Mouse (Mus musculus) heart, adult 2 months (tissue): Measurements from ENCODE around the gene Ang.

Source experiments
- CTCF ChIP-seq: fragments of 200-600 bp; IDR thresholded peaks from 2 replicates; pipeline ENCODE4 v1.8.1; 2022; ENCODE audit warnings: antibody characterized with exemption, mild to moderate bottlenecking, moderate library complexity
- EP300 ChIP-seq: fragments of 200-500 bp; IDR thresholded peaks from 2 replicates; pipeline ENCODE4 v1.6.1; 2011; ENCODE audit warnings: low read depth, low read length, control low read depth; ENCODE audit not compliant: insufficient read depth
- POLR2A ChIP-seq: fragments of 200-500 bp; IDR thresholded peaks from 2 replicates; pipeline ENCODE4 v1.6.1; 2011; ENCODE audit warnings: mild to moderate bottlenecking, low read depth, low read length, control low read depth; ENCODE audit not compliant: insufficient read depth

DNA sequence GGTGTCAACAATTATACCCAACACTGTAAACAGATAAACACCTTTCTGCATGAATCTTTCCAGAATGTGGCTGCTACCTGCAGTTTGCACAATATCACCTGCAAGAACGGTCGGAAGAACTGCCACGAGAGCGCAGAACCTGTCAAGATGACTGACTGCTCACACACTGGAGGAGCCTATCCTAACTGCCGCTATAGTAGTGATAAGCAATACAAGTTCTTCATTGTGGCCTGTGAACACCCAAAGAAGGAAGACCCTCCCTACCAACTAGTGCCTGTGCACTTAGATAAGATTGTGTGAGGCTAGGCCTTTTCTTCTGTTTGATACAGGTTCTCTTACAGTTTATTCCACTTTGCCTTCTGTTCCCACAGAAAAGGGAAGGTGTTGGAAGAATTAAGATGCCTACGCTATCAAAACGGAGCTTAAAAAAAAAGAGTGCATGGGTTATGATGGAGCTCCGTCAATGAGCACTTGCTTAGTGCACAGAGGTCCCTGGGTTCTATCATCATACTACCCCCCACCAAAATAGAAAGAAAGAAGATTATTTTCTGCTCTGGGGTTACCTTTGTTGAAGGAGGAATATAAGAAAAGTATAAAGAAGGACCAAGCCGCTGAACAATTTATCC is 39.5 kb downstream of the Ang start:
- no peak for TF ChIP-seq CTCF
- TF ChIP-seq POLR2A = no peak
- TF ChIP-seq EP300 = no peak
